Mouse (Mus musculus) liver, embryonic 15.5 days (tissue): ENCODE data around the gene A630089N07Rik. TPM values are rescaled to one million over a fixed set of nuclear protein-coding genes. Genes with fewer than 3 reads are reported as not detected.
A peak's percentile ranks its signal among the peaks of the same experiment; 100 is the strongest.
"Not testable (repeated sequence)": the region's sequence is repeated elsewhere in the genome, so short reads cannot be mapped to it uniquely, and the experiment has no call there.

Experiments used
- ATAC-seq: fragments of 200-750 bp; cut with Nextera tagmentation; 2 replicates; pipeline ENCODE4 v1.8.0; 2017; ENCODE audit warnings: moderate number of reproducible peaks, mild to moderate bottlenecking, moderate library complexity; ENCODE audit not compliant: insufficient read depth
- H3K27ac ChIP-seq: fragments of 300-500 bp; sonication (generic); replicated peaks from 2 replicates; pipeline ENCODE4 v1.5.1; 2015; ENCODE audit warnings: mild to moderate bottlenecking, inconsistent platforms
- H3K27me3 ChIP-seq: fragments of 300-500 bp; sonication (generic); 2 replicates; pipeline ENCODE4 v1.6.1; 2015; ENCODE audit warnings: mild to moderate bottlenecking, inconsistent platforms
- H3K36me3 ChIP-seq: fragments of 300-500 bp; sonication (generic); replicated peaks from 2 replicates; pipeline ENCODE4 v1.6.1; 2015; ENCODE audit warnings: moderate library complexity, mild to moderate bottlenecking, inconsistent platforms
- H3K4me1 ChIP-seq: fragments of 300-500 bp; sonication (generic); replicated peaks from 2 replicates; pipeline ENCODE4 v1.6.1; 2015; ENCODE audit warnings: inconsistent platforms
- H3K4me2 ChIP-seq: fragments of 300-500 bp; sonication (generic); 2 replicates; pipeline ENCODE4 v1.6.1; 2015; ENCODE audit warnings: moderate library complexity, mild to moderate bottlenecking, inconsistent platforms
- H3K4me3 ChIP-seq: fragments of 300-500 bp; sonication (generic); replicated peaks from 2 replicates; pipeline ENCODE4 v1.5.1; 2015; ENCODE audit warnings: mild to moderate bottlenecking, inconsistent platforms
- H3K9ac ChIP-seq: fragments of 300-500 bp; sonication (generic); 2 replicates; pipeline ENCODE4 v1.6.1; 2015; ENCODE audit warnings: moderate library complexity, mild to moderate bottlenecking, inconsistent platforms
- H3K9me3 ChIP-seq: fragments of 300-500 bp; sonication (generic); replicated peaks from 2 replicates; pipeline ENCODE4 v1.6.1; 2016; ENCODE audit warnings: inconsistent platforms
- WGBS: fragments of 180-500 bp; shearing (Covaris S2); methylation state at CpG from one replicate; pipeline ENCODE4 v1.1.7; 2015; ENCODE audit warnings: mixed read lengths; ENCODE audit not compliant: insufficient replicate concordance; 5-methylcytosine and 5-hydroxymethylcytosine counted together
- polyA plus RNA-seq: library from polyadenylated mRNA; unstranded; fragments of >200 nt; fragmentation: Nextera tagmentation; extraction: Ambion mirVana; gene quantifications from 2 replicates; pipeline ENCODE4 v1.2.1, GENCODE M21; 2015

A630089N07Rik gene
- 7.3 and 7.9 TPM in 2 replicates for polyA plus RNA-seq

DNA sequence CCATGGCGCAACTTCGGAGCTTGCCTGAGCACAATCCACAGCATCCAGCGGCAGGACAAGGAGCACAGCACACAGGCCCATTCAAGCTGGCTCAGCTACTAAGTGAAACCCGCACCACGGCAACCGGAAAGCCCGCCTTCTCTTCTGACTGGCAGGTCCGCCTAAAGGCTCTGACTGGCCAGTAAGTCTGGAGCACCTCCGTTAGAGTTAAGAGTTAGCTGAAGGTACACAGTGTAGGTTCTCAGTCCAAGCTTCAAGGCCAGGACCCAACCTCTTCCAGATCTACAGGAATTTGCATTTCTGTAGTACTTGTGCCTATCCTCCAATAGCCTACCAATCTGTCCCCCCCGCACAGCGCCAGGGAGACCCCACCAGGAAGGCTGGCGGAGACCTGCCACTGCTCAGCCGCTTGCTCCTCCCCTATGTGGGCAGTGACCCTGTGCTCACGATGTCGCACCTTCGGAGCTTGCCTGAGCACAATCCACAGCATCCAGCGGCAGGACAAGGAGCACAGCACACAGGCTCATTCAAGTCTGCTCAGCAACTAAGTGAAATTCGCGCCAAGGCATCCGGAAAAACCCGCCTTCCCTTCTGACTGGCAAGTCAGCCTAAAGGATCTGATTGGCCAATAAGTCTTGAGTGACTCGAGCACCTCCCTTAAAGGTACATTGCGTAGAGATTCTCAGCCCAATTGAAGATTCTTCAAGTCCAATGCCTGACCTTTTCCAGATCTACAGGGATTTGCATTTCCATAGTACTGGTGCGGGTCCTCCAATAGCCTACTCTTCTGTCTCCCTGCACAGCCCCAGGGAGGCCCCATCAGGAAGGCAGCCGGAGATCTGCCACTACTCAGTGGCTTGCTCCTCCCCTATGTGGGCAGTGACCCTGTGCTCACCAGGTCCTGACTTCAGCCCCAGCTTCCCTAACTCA is at the start of gene A630089N07Rik:
Gene A630089N07Rik, minus strand, starts transcription at position 562 of the 930 bp plus-strand sequence.
- Histone ChIP-seq H3K9ac (peak within 1 kb of the TSS; percentile 79), H3K4me3 (peak within 1 kb of the TSS; percentile 74), H3K27ac (peak within 1 kb of the TSS; percentile 78), H3K4me2 (peak within 1 kb of the TSS; percentile 79), H3K4me1 (peaks cover 20% of the 10 kb centered on the region)
- H3K27me3 ChIP-seq, H3K36me3 ChIP-seq, H3K9me3 ChIP-seq: not testable (repeated sequence)
- ATAC-seq = peak; percentile 94
- under 1% methylated on average over 25 of the region's 25 CpGs for WGBS

DNA sequence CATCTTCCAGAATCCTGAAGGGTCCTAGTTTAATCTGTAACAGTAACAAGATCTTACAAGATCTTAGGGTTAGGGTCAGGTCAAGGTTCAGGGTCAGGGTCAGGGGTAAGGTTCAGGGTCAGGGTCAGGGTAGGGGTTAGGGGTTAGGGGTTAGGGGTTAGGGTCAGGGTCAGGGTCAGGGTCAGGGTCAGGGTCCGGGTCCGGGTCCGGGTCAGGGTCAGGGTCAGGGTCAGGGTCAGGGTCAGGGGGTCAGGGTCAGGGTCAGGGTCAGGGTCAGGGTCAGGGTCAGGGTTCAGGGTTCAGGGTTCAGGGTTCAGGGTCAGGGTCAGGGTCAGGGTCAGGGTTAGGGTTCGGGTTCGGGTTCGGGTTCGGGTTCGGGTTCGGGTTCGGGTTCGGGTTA is 24.9 kb upstream of the A630089N07Rik start:
- H3K27ac ChIP-seq = no peak overlapping the region
- H3K27me3 ChIP-seq = no peaks in the 10 kb centered on the region
- H3K9ac ChIP-seq = no peak overlapping the region
- no peaks in the 10 kb centered on the region for H3K36me3 ChIP-seq
- 89% methylated on average over 11 of the region's 11 CpGs for WGBS
- H3K4me1 ChIP-seq = no peaks in the 10 kb centered on the region
- no peak for ATAC-seq
- H3K4me3 ChIP-seq = no peak overlapping the region
- H3K4me2 ChIP-seq = no peak overlapping the region
- no peaks in the 10 kb centered on the region for H3K9me3 ChIP-seq

DNA sequence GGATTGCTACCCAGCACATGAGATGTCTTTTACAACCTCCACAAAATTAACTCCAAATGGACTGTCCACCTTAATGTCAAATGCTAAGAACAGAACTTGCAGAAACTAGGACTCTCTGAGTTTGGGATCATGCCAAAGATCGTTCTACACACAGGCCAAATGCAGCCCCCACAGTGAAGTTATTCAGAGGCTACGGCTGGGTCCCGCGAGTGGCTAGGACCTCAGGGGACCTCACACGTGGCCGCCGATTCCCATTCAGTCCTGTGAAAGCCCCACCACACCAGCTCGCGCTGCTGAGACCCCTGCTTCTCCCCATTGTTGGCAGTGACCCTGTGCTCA is 731 bp downstream of the A630089N07Rik start:
- H3K27me3 ChIP-seq, H3K36me3 ChIP-seq, H3K9me3 ChIP-seq: not testable (repeated sequence)
- H3K4me3 ChIP-seq = peak overlapping the region; percentile 74
- WGBS = 1% methylated on average over 9 of the region's 9 CpGs
- H3K4me1 ChIP-seq = peaks cover 20% of the 10 kb centered on the region
- H3K27ac ChIP-seq = peak overlapping the region; percentile 78
- peak overlapping the region; percentile 79 for H3K9ac ChIP-seq
- peak; percentile 14 for ATAC-seq
- peak overlapping the region; percentile 79 for H3K4me2 ChIP-seq

DNA sequence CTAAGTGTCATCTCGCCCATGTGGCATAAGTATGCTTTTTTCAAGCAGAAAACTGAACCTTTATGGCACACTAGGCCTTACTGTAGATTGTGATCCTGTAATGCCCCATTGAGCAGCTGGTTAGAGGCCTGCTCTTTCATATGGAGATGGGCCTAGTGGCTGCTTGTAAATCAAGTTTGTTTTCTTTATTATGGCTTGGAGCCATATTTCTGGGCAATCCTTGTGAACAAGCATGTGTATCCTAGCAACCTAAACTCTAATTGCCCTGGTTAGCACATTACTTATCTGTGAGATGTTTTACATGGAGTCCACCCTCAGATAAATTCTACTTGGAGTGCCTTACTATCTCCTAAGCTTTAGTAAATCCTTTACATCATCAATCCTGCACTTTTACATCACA is 1.1 kb downstream of the A630089N07Rik start:
- ATAC-seq = not testable (repeated sequence)
- Histone ChIP-seq H3K9ac (peak overlapping the region; percentile 79; the same call in 1 of the 2 replicates), H3K4me2 (peak overlapping the region; percentile 79)

DNA sequence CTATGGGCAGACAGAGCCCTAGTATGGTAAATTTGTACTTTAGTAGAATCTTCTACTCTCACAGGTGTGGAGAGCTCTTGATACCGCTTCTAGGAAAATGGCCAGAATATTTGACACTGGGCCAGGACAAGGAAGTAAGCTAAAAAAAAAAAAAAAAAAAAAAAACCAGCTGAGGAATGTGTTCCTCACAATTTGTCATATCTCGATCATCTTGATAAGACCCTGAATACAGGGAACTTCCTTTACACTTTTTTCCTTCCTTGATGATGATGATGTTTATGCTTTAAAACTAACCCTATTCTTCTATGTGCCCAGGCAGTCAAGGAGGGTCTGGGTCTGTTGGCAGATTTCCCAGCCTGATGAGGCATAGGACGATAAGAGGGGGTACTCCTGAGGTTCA is 2.9 kb downstream of the A630089N07Rik start:
- H3K9me3 ChIP-seq, H3K4me3 ChIP-seq, ATAC-seq, H3K27me3 ChIP-seq, H3K27ac ChIP-seq, H3K4me2 ChIP-seq, H3K36me3 ChIP-seq, H3K9ac ChIP-seq: not testable (repeated sequence)
- peaks cover 20% of the 10 kb centered on the region for H3K4me1 ChIP-seq
- WGBS = 82% methylated on average over 3 of the region's 3 CpGs

More for the DNA sequence above, 1.1 kb downstream of the A630089N07Rik start:
- H3K36me3 ChIP-seq, H3K27ac ChIP-seq, H3K27me3 ChIP-seq, H3K9me3 ChIP-seq: not testable (repeated sequence)
- WGBS = 51% methylated on average over 1 of the region's 1 CpGs
- Histone ChIP-seq H3K4me1 (peaks cover 20% of the 10 kb centered on the region), H3K4me3 (peak overlapping the region; percentile 74)

DNA sequence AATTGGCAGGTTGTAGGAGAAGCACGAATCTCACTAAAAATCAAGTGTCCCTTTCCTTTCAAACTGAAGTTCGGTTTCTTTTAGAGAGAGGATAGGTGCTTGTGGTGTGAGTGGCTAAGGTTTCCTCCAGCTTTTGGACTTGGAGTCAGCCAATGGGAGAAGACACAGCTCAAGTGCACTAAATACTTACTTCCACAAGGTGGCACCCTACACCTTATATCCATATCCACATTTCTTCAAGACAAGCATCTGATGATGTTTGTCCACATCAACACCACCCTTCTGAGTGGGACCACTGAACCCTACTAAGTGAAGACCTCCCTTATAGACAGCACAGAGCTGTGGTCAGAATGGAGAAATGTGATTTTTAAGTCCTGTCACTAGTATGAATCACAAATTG is 40.6 kb downstream of the A630089N07Rik start:
- Histone ChIP-seq H3K9ac (no peak overlapping the region), H3K36me3 (no peaks in the 10 kb centered on the region), H3K9me3 (no peaks in the 10 kb centered on the region), H3K4me3 (no peak overlapping the region), H3K27ac (no peak overlapping the region), H3K27me3 (no peaks in the 10 kb centered on the region), H3K4me1 (no peaks in the 10 kb centered on the region), H3K4me2 (no peak overlapping the region)
- ATAC-seq = no peak
- WGBS = 54% methylated on average over 2 of the region's 2 CpGs

DNA sequence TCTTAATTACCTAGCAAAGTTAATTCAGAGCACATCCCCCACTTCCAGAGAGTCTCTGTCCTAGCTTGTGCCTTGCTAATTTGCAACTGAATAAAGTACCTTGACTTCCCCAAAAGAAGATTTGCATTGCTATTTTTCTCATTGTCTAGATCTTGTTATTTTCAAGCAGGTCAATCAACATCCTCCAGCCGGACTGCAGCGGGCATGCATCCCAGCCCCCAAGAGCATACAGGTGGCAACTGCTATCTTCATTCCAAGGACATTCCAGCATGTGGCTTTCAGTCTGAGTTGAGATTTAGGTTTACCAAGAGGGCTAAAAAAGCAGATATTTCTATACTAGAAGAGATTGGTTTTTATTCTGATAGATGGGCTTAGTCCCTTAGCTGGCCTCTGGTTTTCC is 47.3 kb downstream of the A630089N07Rik start:
- not testable (repeated sequence) for H3K4me3 ChIP-seq, ATAC-seq, H3K4me2 ChIP-seq, H3K9me3 ChIP-seq, H3K27me3 ChIP-seq, H3K27ac ChIP-seq, H3K9ac ChIP-seq, H3K36me3 ChIP-seq, H3K4me1 ChIP-seq
- WGBS = 75% methylated on average over 2 of the region's 2 CpGs

DNA sequence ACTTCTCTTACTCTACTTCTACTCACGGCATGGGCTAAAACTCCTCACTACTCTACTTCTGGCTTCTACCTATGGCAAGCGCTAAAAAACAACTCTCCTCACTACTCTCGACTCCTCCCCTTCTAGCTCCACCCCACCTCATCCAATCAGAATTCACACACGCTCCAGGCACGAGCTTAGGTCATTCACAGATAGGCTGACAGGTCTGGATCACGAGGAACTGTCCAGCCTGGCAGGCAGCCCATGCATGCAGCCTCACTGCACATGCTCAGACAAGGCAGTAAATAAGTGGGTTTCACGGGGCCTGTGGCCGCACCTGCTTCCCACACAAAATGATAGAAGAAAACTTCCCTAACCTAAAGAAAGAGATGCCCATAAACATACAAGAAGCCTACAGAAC is 56.1 kb downstream of the A630089N07Rik start:
- H3K4me3 ChIP-seq, H3K9ac ChIP-seq, H3K4me2 ChIP-seq, H3K36me3 ChIP-seq, H3K27me3 ChIP-seq, H3K9me3 ChIP-seq, ATAC-seq, H3K4me1 ChIP-seq, H3K27ac ChIP-seq: not testable (repeated sequence)
- WGBS = 76% methylated on average over 8 of the region's 8 CpGs

DNA sequence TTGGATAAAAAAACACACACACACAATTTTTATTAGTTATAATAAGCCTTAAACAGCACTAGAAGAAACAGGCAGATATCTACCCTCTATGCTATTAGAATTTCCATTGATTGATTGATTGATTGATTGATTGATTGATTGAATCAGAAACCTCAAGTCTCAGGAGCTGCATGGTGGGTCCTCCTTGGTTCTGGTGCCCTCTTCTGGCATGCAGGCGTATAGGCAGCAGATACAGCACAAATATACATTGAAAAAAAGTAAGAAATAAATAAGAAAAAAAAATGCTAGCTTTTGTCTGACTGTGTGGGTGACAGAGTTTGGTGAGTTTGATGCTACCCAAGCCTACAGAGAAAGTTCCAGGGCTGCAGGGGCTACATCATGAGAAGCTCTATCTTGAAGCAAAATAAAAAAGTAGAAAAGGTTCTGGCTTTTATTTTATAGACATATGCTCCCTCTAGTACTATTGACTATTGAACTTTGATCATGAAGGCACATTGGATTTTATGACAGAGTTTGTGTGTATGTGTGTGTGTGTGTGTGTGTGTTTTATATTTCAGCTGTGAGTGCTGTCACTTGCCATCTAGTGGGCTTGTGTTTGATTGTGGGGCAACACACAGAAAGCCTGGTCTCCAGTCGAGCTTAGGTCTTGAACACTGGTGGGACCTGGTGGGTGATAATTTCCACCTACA is 59.4 kb downstream of the A630089N07Rik start:
- no peaks in the 10 kb centered on the region for H3K9me3 ChIP-seq
- H3K27ac ChIP-seq = no peak overlapping the region
- H3K27me3 ChIP-seq = no peaks in the 10 kb centered on the region
- no peak overlapping the region for H3K9ac ChIP-seq
- no peak overlapping the region for H3K4me3 ChIP-seq
- H3K4me1 ChIP-seq = no peaks in the 10 kb centered on the region
- H3K4me2 ChIP-seq = no peak overlapping the region
- 59% methylated on average over 2 of the region's 2 CpGs for WGBS
- 0 out of 2 replicates have a peak, but pooled peaks cover 11% of the 10 kb centered on the region for H3K36me3 ChIP-seq
- ATAC-seq = no peak

DNA sequence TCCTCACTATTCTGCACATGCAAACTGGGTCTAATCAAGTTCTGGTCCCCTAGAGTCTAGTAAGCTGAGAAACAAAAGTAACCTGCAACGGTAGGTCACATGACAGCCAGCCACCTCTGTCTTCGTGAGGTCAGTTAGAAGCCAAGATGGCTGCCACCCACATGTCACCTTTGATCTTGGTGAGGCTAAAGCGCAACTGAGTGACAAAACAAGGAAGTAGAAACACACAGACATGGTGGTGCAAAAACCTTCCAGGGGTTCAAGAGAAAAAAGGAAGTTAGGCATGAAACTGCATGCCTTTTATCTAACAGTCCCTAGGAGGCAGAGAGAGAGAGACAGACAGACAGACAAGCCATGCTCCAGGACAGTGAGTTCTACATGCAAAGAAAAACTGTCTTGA is 60.2 kb downstream of the A630089N07Rik start:
- Histone ChIP-seq H3K4me2 (no peak overlapping the region), H3K36me3 (peaks cover 16% of the 10 kb centered on the region), H3K9me3 (no peaks in the 10 kb centered on the region), H3K9ac (no peak overlapping the region), H3K27me3 (no peaks in the 10 kb centered on the region), H3K27ac (no peak overlapping the region), H3K4me1 (no peaks in the 10 kb centered on the region), H3K4me3 (no peak overlapping the region)
- 74% methylated on average over 3 of the region's 3 CpGs for WGBS
- no peak for ATAC-seq

DNA sequence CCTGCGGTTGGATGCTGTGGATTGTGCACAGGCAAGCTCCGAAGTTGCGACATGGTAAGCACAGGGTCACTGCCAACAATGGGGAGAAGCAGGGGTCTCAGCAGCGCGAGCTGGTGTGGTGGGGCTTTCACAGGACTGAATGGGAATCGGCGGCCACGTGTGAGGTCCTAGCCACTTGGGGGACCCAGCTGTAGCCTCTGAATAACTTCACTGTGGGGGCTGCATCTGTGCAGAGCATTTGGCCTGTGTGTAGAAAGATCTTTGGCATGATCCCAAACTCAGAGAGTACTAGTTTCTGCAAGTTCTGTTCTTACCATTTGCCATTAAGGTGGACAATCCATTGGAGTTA is 84.9 kb downstream of the A630089N07Rik start:
- Histone ChIP-seq H3K4me1 (peaks cover 26% of the 10 kb centered on the region), H3K4me2 (peak overlapping the region; percentile 70), H3K4me3 (peak overlapping the region; percentile 70), H3K9ac (peak overlapping the region; percentile 52), H3K27ac (peak overlapping the region; percentile 85)
- ATAC-seq = peak; percentile 25; the same call in 1 of the 2 replicates
- not testable (repeated sequence) for H3K36me3 ChIP-seq, H3K9me3 ChIP-seq, H3K27me3 ChIP-seq
- WGBS = 5% methylated on average over 8 of the region's 8 CpGs
